Mouse (Mus musculus) testis, adult 2 months (tissue): ENCODE results near the gene Ccsap.

Experiments
- CTCF ChIP-seq: fragments of 200-500 bp; IDR thresholded peaks from 2 replicates; pipeline ENCODE4 v1.5.1; 2012; ENCODE audit warnings: low read depth, mild to moderate bottlenecking, inconsistent platforms, low read length, moderate library complexity; ENCODE audit not compliant: control insufficient read depth, insufficient read depth, insufficient replicate concordance
- POLR2A ChIP-seq: fragments of 200-500 bp; IDR thresholded peaks from 2 replicates; pipeline ENCODE4 v1.6.1; 2012; ENCODE audit warnings: low read depth, mild to moderate bottlenecking, inconsistent platforms, low read length, moderate library complexity; ENCODE audit not compliant: control insufficient read depth

DNA sequence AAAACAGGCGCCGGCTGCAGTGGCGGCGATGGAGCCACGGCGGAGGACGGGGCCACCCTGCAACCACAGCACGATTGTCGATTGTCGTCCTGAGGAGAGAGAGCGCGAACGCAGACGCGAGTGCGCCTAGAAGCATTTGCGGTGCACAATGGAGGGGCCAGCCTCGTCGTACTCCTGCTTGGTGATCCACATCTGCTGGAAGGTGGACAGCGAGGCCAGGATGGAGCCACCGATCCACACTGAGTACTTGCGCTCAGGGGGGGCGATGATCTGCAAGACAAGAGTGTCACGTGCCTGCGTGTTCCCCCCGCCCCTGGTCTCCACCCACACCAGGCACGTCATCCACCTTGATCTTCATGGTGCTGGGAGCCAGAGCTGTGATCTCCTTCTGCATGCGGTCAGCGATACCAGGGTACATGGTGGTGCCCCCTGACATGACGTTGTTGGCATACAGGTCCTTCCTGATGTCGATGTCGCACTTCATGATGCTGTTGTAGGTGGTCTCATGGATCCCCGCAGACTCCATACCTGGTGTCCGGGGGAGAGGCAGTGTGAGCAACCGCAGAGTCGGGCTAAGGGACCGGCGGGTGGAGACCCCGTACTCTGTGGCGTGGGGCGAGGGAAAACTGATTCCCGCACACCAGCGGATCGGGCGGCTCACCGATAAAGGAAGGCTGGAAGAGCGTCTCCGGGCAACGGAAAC lies 32.0 kb upstream of the Ccsap start:
- TF ChIP-seq POLR2A (no peak), CTCF (no peak)
